Mouse (Mus musculus) megakaryocyte, embryonic 14.5 days (primary cell): ENCODE results near the gene C1qtnf4. TPM values are rescaled to one million over a fixed set of nuclear protein-coding genes. Genes with fewer than 3 reads are reported as not detected.
A peak's percentile ranks its signal among the peaks of the same experiment; 100 is the strongest.

Experiments
- H3K27me3 ChIP-seq: replicated peaks from 2 replicates; pipeline ENCODE3; 2012; ENCODE audit warnings: inconsistent platforms
- H3K36me3 ChIP-seq: replicated peaks from 2 replicates; pipeline ENCODE3; 2012; ENCODE audit warnings: low read length, inconsistent platforms, mixed read lengths
- H3K4me1 ChIP-seq: 2 replicates; pipeline ENCODE4 v1.6.1; 2012; ENCODE audit warnings: inconsistent platforms
- H3K4me3 ChIP-seq: replicated peaks from 2 replicates; pipeline ENCODE3; 2012; ENCODE audit warnings: moderate library complexity, mild to moderate bottlenecking, inconsistent platforms
- H3K9me3 ChIP-seq: 2 replicates; pipeline ENCODE4 v1.6.1; 2012; ENCODE audit warnings: inconsistent platforms
- FLI1 ChIP-seq: IDR thresholded peaks from 2 replicates; pipeline ENCODE4 v1.6.1; 2012; ENCODE audit warnings: low read length, inconsistent platforms, mixed read lengths
- GATA1 ChIP-seq: IDR thresholded peaks from 3 replicates; pipeline ENCODE4 v1.6.1; 2012; ENCODE audit warnings: mixed read lengths, low read length, inconsistent platforms, borderline replicate concordance
- polyA plus RNA-seq: library from polyadenylated mRNA; stranded (reverse); fragments of >175 nt; gene quantifications from 2 replicates; pipeline ENCODE4 v1.2.3, GENCODE M21; 2012; ENCODE audit warnings: low replicate concordance; ENCODE audit not compliant: insufficient read depth

C1qtnf4 gene
- polyA plus RNA-seq, 1 experiment, result 0.18 TPM

GRCm38 (mm10) chr2:90922636-90923035, 37.0 kb downstream of the C1qtnf4 start:
- Histone ChIP-seq H3K9me3 (no peaks in the 10 kb centered on the region), H3K4me1 (peaks cover 18% of the 10 kb centered on the region), H3K4me3 (no peak overlapping the region), H3K36me3 (no peaks in the 10 kb centered on the region), H3K27me3 (peaks cover 10% of the 10 kb centered on the region)
- TF ChIP-seq GATA1 (no peak), FLI1 (no peak)

- TF ChIP-seq FLI1 (no peak), GATA1 (no peak)
- Histone ChIP-seq H3K4me3 (no peak overlapping the region), H3K27me3 (peaks cover 35% of the 10 kb centered on the region)
Observed at GRCm38 (mm10) chr2:90928566-90928965, 42.9 kb downstream of the C1qtnf4 start.

GRCm38 (mm10) chr2:90931829-90932228, 46.2 kb downstream of the C1qtnf4 start:
- H3K27me3 ChIP-seq, result peaks cover 30% of the 10 kb centered on the region
- no peaks in the 10 kb centered on the region for H3K4me1 ChIP-seq
- no peaks in the 10 kb centered on the region for H3K36me3 ChIP-seq
- H3K9me3 ChIP-seq, result no peaks in the 10 kb centered on the region
- TF ChIP-seq GATA1 (no peak), FLI1 (no peak)
- H3K4me3 ChIP-seq, result no peak overlapping the region

More at GRCm38 (mm10) chr2:90928566-90928965, 42.9 kb downstream of the C1qtnf4 start:
- H3K9me3 ChIP-seq, result no peaks in the 10 kb centered on the region
- no peaks in the 10 kb centered on the region for H3K4me1 ChIP-seq
- H3K36me3 ChIP-seq, result no peaks in the 10 kb centered on the region

GRCm38 (mm10) chr2:90932273-90932672, 46.6 kb downstream of the C1qtnf4 start:
- no peaks in the 10 kb centered on the region for H3K9me3 ChIP-seq
- H3K36me3 ChIP-seq, result no peaks in the 10 kb centered on the region
- H3K27me3 ChIP-seq, result peaks cover 30% of the 10 kb centered on the region
- H3K4me3 ChIP-seq, result no peak overlapping the region
- no peaks in the 10 kb centered on the region for H3K4me1 ChIP-seq
- TF ChIP-seq FLI1 (no peak), GATA1 (no peak)

- TF ChIP-seq GATA1 (no peak), FLI1 (no peak)
- Histone ChIP-seq H3K4me3 (no peak overlapping the region), H3K4me1 (peaks cover 23% of the 10 kb centered on the region), H3K36me3 (peaks cover 3% of the 10 kb centered on the region), H3K9me3 (no peaks in the 10 kb centered on the region), H3K27me3 (no peaks in the 10 kb centered on the region)
Observed at GRCm38 (mm10) chr2:90938362-90938761, 52.7 kb downstream of the C1qtnf4 start.

GRCm38 (mm10) chr2:90939750-90940149, 54.1 kb downstream of the C1qtnf4 start:
- Histone ChIP-seq H3K4me3 (peak overlapping the region; percentile 97), H3K27me3 (no peaks in the 10 kb centered on the region), H3K36me3 (peaks cover 6% of the 10 kb centered on the region), H3K4me1 (peaks cover 37% of the 10 kb centered on the region), H3K9me3 (no peaks in the 10 kb centered on the region)
- no peak for TF ChIP-seq GATA1
- TF ChIP-seq FLI1, result no peak

Other genes starting within 250 kb of the C1qtnf4 start
- gene Nup160, start 208.6 kb upstream of the C1qtnf4 start, polyA plus RNA-seq, result 0.37 TPM in 1 of 2 replicates, not detected in the other
- gene Fnbp4, start 140.5 kb upstream of the C1qtnf4 start, polyA plus RNA-seq, result 25.9 and 30.4 TPM in 2 replicates
- not detected in 2 replicates for gene Agbl2, start 103.1 kb upstream of the C1qtnf4 start, polyA plus RNA-seq
- 6.1 and 10.1 TPM in 2 replicates for gene Mtch2, start 38.7 kb upstream of the C1qtnf4 start, polyA plus RNA-seq
- 2.4 and 5.0 TPM in 2 replicates for gene Kbtbd4, start 18.9 kb downstream of the C1qtnf4 start, polyA plus RNA-seq
- 16.0 and 56.8 TPM in 2 replicates for gene Ndufs3, start 19.0 kb downstream of the C1qtnf4 start, polyA plus RNA-seq
- gene Celf1, start 54.5 kb downstream of the C1qtnf4 start, polyA plus RNA-seq, result 8.0 and 10.4 TPM in 2 replicates
- gene Rapsn, start 149.8 kb downstream of the C1qtnf4 start, polyA plus RNA-seq, result 6.0 and 10.3 TPM in 2 replicates
- gene Psmc3, start 168.1 kb downstream of the C1qtnf4 start, polyA plus RNA-seq, result 29.3 and 127 TPM in 2 replicates
- gene Slc39a13, start 184.6 kb downstream of the C1qtnf4 start, polyA plus RNA-seq, result 28.0 and 30.3 TPM in 2 replicates
- 24.1 and 123 TPM in 2 replicates for gene Spi1, start 196.5 kb downstream of the C1qtnf4 start, polyA plus RNA-seq
- 0.20 TPM in 1 of 2 replicates, not detected in the other for gene Mybpc3, start 232.3 kb downstream of the C1qtnf4 start, polyA plus RNA-seq